Mouse (Mus musculus): ENCODE results near the gene Rbmxl2.

GRCm38 (mm10) chr7:107241371-107241883 lies 32.2 kb downstream of the Rbmxl2 start:
- no peak for TF ChIP-seq CTCF (IDR thresholded peaks at IDR 0.05; ENCODE audit: extremely low read depth, insufficient read depth, low read length)
- no peak for TF ChIP-seq POLR2A (IDR thresholded peaks at IDR 0.05; ENCODE audit: extremely low read depth, insufficient read depth, low read length)
